Mouse (Mus musculus): ENCODE measurements around the gene Col18a1. TPM values are rescaled to one million over a fixed set of nuclear protein-coding genes. Genes with fewer than 3 reads are reported as not detected.

The Col18a1 gene
- polyA plus RNA-seq, 1 experiment from 2014 or later, result 48.6 TPM

- WGBS, result 83% methylated on average over 7 of the region's 8 CpGs
Measured at GRCm38 (mm10) chr10:77121287-77122022, 44.9 kb downstream of the Col18a1 start.

DNA sequence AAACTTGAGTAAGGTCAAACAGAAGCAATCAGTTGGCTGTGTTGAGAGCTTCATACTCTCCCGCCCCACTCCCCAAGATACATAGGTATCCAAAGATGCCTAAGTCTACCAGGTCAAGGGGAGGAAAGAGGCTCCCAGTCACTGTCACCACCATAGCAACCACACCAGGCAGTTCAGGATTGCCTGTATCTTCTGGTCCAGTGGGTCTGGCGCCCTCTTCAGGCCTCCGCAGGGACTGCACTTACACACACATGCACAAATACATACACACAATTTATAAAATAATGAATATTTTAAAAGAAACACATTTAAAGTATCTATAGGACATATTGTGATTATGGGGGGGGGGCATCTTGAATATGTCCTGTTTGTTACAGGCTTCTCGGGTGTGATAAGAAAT is 45.8 kb downstream of the Col18a1 start:
- peaks cover 11% of the 10 kb centered on the region for H3K4me1 ChIP-seq (ENCODE audit: control insufficient read depth, insufficient read depth, low read length)
- 81% methylated on average over 4 of the region's 4 CpGs for WGBS

More at GRCm38 (mm10) chr10:77121287-77122022, 44.9 kb downstream of the Col18a1 start:
- Histone ChIP-seq H3K4me1 (ENCODE audit: control insufficient read depth, insufficient read depth, low read length) (peaks cover 7% of the 10 kb centered on the region), H3K27me3 (replicated peaks; ENCODE audit: control insufficient read depth, insufficient read depth, low read length) (no peaks in the 10 kb centered on the region), H3K36me3 (ENCODE audit: control insufficient read depth, insufficient read depth, low read length) (no peaks in the 10 kb centered on the region), H3K4me3 (ENCODE audit: low read length) (no peak overlapping the region), H3K4me2 (ENCODE audit: low read depth, low read length) (no peak overlapping the region), H3K9ac (ENCODE audit: low read depth, low read length) (no peak overlapping the region), H3K9me3 (ENCODE audit: control insufficient read depth, low read length) (0 out of 2 replicates have a peak, but pooled peaks cover 2% of the 10 kb centered on the region), H3K27ac (ENCODE audit: low read length) (no peak overlapping the region)
- ATAC-seq, result no peak

GRCm38 (mm10) chr10:77119437-77119836 is 46.9 kb downstream of the Col18a1 start:
- no peak for ATAC-seq
- WGBS, result 84% methylated on average over 11 of the region's 11 CpGs
- H3K27ac ChIP-seq (ENCODE audit: low read length), result no peak overlapping the region
- no peak overlapping the region for H3K4me3 ChIP-seq (ENCODE audit: low read length)
- H3K27me3 ChIP-seq (replicated peaks; ENCODE audit: control insufficient read depth, insufficient read depth, low read length), result no peaks in the 10 kb centered on the region
- peaks cover 13% of the 10 kb centered on the region for H3K4me1 ChIP-seq (ENCODE audit: control insufficient read depth, insufficient read depth, low read length)
- H3K9ac ChIP-seq (ENCODE audit: low read depth, low read length), result no peak overlapping the region
- H3K4me2 ChIP-seq (ENCODE audit: low read depth, low read length), result no peak overlapping the region
- 0 out of 2 replicates have a peak, but pooled peaks cover 2% of the 10 kb centered on the region for H3K9me3 ChIP-seq (ENCODE audit: control insufficient read depth, low read length)
- no peaks in the 10 kb centered on the region for H3K36me3 ChIP-seq (ENCODE audit: control insufficient read depth, insufficient read depth, low read length)

More for the DNA sequence above, 45.8 kb downstream of the Col18a1 start:
- no peak overlapping the region for H3K27ac ChIP-seq (ENCODE audit: low read length)
- 0 out of 2 replicates have a peak, but pooled peaks cover 2% of the 10 kb centered on the region for H3K9me3 ChIP-seq (ENCODE audit: control insufficient read depth, low read length)
- no peak for ATAC-seq
- no peak overlapping the region for H3K4me3 ChIP-seq (ENCODE audit: low read length)
- no peaks in the 10 kb centered on the region for H3K36me3 ChIP-seq (ENCODE audit: control insufficient read depth, insufficient read depth, low read length)
- no peak overlapping the region for H3K4me2 ChIP-seq (ENCODE audit: low read depth, low read length)
- H3K9ac ChIP-seq (ENCODE audit: low read depth, low read length), result no peak overlapping the region
- H3K27me3 ChIP-seq (replicated peaks; ENCODE audit: control insufficient read depth, insufficient read depth, low read length), result no peaks in the 10 kb centered on the region

- no peaks in the 10 kb centered on the region for H3K36me3 ChIP-seq (ENCODE audit: control insufficient read depth, insufficient read depth, low read length)
- H3K27me3 ChIP-seq (replicated peaks; ENCODE audit: control insufficient read depth, insufficient read depth, low read length), result no peaks in the 10 kb centered on the region
- H3K4me3 ChIP-seq (ENCODE audit: low read length), result no peak overlapping the region
- H3K9ac ChIP-seq (ENCODE audit: low read depth, low read length), result no peak overlapping the region
- no peak for ATAC-seq
- 81% methylated on average over 1 of the region's 1 CpGs for WGBS
- H3K4me1 ChIP-seq (ENCODE audit: control insufficient read depth, insufficient read depth, low read length), result peaks cover 23% of the 10 kb centered on the region
- H3K27ac ChIP-seq (ENCODE audit: low read length), result no peak overlapping the region
- H3K9me3 ChIP-seq (ENCODE audit: control insufficient read depth, low read length), result 0 out of 2 replicates have a peak, but pooled peaks cover 2% of the 10 kb centered on the region
- H3K4me2 ChIP-seq (ENCODE audit: low read depth, low read length), result no peak overlapping the region
Measured at GRCm38 (mm10) chr10:77118361-77118760, 48.0 kb downstream of the Col18a1 start.

- H3K27ac ChIP-seq (ENCODE audit: low read length), result peak overlapping the region; percentile 51
- H3K36me3 ChIP-seq (ENCODE audit: control insufficient read depth, insufficient read depth, low read length), result no peaks in the 10 kb centered on the region
- 19% methylated on average over 4 of the region's 4 CpGs for WGBS
- ATAC-seq, result peak; percentile 75
- 0 out of 2 replicates have a peak, but pooled peaks cover 2% of the 10 kb centered on the region for H3K9me3 ChIP-seq (ENCODE audit: control insufficient read depth, low read length)
- H3K4me3 ChIP-seq (ENCODE audit: low read length), result no peak overlapping the region
- H3K4me1 ChIP-seq (ENCODE audit: control insufficient read depth, insufficient read depth, low read length), result peaks cover 25% of the 10 kb centered on the region
- no peak overlapping the region for H3K4me2 ChIP-seq (ENCODE audit: low read depth, low read length)
- no peaks in the 10 kb centered on the region for H3K27me3 ChIP-seq (replicated peaks; ENCODE audit: control insufficient read depth, insufficient read depth, low read length)
- H3K9ac ChIP-seq (ENCODE audit: low read depth, low read length), result no peak overlapping the region
Measured at GRCm38 (mm10) chr10:77116537-77117455, 49.6 kb downstream of the Col18a1 start.

DNA sequence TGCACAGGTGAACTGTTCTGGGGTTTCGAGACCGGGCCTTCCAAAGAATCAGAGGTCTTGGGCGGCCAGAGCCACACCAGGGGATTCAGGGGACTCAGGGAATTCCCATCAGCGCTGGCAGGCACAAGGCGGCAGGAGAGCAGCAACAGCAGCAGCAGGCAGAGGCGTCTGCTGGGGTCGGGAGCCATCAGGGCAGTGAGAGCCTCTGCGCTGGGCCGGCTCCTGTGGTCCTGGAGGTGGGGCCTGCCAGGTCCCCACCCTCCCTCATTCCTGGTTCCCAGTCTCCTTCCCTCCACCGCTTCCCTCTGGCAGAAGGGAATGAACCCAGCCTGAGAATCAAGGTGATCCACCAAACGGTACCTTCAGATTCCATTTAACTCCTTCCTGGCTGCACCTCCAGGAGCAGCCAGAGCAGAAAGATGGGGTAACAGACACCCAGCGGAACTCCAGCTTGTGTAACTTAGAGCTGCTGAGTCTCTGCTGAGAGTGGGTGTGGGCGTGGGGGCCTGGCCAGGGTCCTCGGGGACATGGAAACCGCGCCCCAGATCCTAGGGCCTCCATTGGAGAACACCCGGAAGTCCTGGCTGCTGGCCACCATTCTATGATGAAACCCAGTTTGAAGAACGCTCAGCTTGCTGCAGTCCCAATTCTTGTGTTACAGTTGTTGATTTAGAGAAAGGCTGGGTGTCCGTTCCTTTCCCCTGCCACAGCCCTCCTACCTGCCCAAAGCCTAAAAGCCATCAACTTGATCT is 52.7 kb downstream of the Col18a1 start:
- no peak overlapping the region for H3K27ac ChIP-seq (ENCODE audit: low read length)
- no peak overlapping the region for H3K9ac ChIP-seq (ENCODE audit: low read depth, low read length)
- no peak for ATAC-seq
- 55% methylated on average over 19 of the region's 19 CpGs for WGBS
- no peaks in the 10 kb centered on the region for H3K36me3 ChIP-seq (ENCODE audit: control insufficient read depth, insufficient read depth, low read length)
- no peak overlapping the region for H3K4me3 ChIP-seq (ENCODE audit: low read length)
- H3K9me3 ChIP-seq (ENCODE audit: control insufficient read depth, low read length), result no peaks in the 10 kb centered on the region
- H3K4me1 ChIP-seq (ENCODE audit: control insufficient read depth, insufficient read depth, low read length), result peaks cover 34% of the 10 kb centered on the region
- no peak overlapping the region for H3K4me2 ChIP-seq (ENCODE audit: low read depth, low read length)
- H3K27me3 ChIP-seq (replicated peaks; ENCODE audit: control insufficient read depth, insufficient read depth, low read length), result no peaks in the 10 kb centered on the region

- H3K4me2 ChIP-seq (ENCODE audit: low read depth, low read length), result no peak overlapping the region
- H3K36me3 ChIP-seq (ENCODE audit: control insufficient read depth, insufficient read depth, low read length), result no peaks in the 10 kb centered on the region
- H3K9me3 ChIP-seq (ENCODE audit: control insufficient read depth, low read length), result no peaks in the 10 kb centered on the region
- H3K4me1 ChIP-seq (ENCODE audit: control insufficient read depth, insufficient read depth, low read length), result peaks cover 30% of the 10 kb centered on the region
- peak; percentile 47; the same call in 1 of the 2 replicates for ATAC-seq
- H3K9ac ChIP-seq (ENCODE audit: low read depth, low read length), result 0 out of 2 replicates have a peak overlapping the region, but pooled peaks have one; percentile 33
- H3K27me3 ChIP-seq (replicated peaks; ENCODE audit: control insufficient read depth, insufficient read depth, low read length), result no peaks in the 10 kb centered on the region
- H3K27ac ChIP-seq (ENCODE audit: low read length), result no peak overlapping the region
- WGBS, result 72% methylated on average over 4 of the region's 4 CpGs
- no peak overlapping the region for H3K4me3 ChIP-seq (ENCODE audit: low read length)
Measured at GRCm38 (mm10) chr10:77111550-77112249, 54.6 kb downstream of the Col18a1 start.

GRCm38 (mm10) chr10:77110843-77111242 is 55.5 kb downstream of the Col18a1 start:
- Histone ChIP-seq H3K4me3 (ENCODE audit: low read length) (no peak overlapping the region), H3K9ac (ENCODE audit: low read depth, low read length) (no peak overlapping the region), H3K27me3 (replicated peaks; ENCODE audit: control insufficient read depth, insufficient read depth, low read length) (no peaks in the 10 kb centered on the region), H3K27ac (ENCODE audit: low read length) (no peak overlapping the region), H3K4me2 (ENCODE audit: low read depth, low read length) (no peak overlapping the region), H3K9me3 (ENCODE audit: control insufficient read depth, low read length) (no peaks in the 10 kb centered on the region), H3K36me3 (ENCODE audit: control insufficient read depth, insufficient read depth, low read length) (no peaks in the 10 kb centered on the region), H3K4me1 (ENCODE audit: control insufficient read depth, insufficient read depth, low read length) (peaks cover 23% of the 10 kb centered on the region)
- 62% methylated on average over 7 of the region's 7 CpGs for whole genome bisulfite sequencing
- ATAC-seq, result no peak

Measured in intestine, embryonic 16.5 days (tissue).